Mouse (Mus musculus): ENCODE data around the gene Fut2. TPM values are rescaled to one million over a fixed set of nuclear protein-coding genes. Genes with fewer than 3 reads are reported as not detected.

The Fut2 gene
- polyA plus RNA-seq, 1 experiment from 2014 or later = 0.12 TPM

DNA sequence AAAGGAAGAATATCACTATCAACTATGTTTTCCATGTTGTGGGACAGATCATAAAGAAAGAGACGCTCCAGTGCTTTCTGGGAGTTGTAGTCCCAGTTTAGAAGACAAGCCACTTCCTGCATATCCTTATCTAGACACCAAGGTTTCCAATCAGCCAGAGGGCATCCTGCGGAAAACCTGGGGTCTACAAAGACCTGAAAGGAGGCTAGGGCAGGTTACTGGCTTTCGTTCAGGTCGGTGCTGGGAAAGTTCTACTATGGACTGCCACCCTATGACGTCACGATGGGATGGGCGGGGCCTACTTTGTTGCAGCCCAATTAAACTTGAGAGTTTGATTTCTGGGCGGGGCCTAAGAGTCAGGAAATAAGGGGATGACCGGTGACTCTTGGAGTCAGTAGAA is 44.8 kb downstream of the Fut2 start, which contains the start of gene Izumo1:
Gene Izumo1 (plus strand): TSS at position 369 of the 400 bp plus-strand sequence.
- H3K4me1 ChIP-seq = peaks cover 11% of the 10 kb centered on the region
- H3K36me3 ChIP-seq (replicated peaks) = no peaks in the 10 kb centered on the region
- no peak within 1 kb of the TSS for H3K27ac ChIP-seq
- 30% methylated on average over 9 of the region's 9 CpGs for WGBS
- no peak for DNase-seq (ENCODE audit: extremely low spot score, low spot score)
- no peaks in the 10 kb centered on the region for H3K9me3 ChIP-seq
- H3K27me3 ChIP-seq (ENCODE audit: poor library complexity, severe bottlenecking) = peaks cover 55% of the 10 kb centered on the region
- 0 out of 2 replicates have a peak within 1 kb of the TSS, but pooled peaks have one; percentile 4 for H3K4me3 ChIP-seq

- no peaks in the 10 kb centered on the region for H3K36me3 ChIP-seq (replicated peaks)
- peaks cover 57% of the 10 kb centered on the region for H3K27me3 ChIP-seq (ENCODE audit: poor library complexity, severe bottlenecking)
- DNase-seq (ENCODE audit: extremely low spot score, low spot score) = no peak
- no peak overlapping the region for H3K27ac ChIP-seq
- no peak overlapping the region for H3K4me3 ChIP-seq
- H3K4me1 ChIP-seq = peaks cover 25% of the 10 kb centered on the region
- 90% methylated on average over 5 of the region's 5 CpGs for WGBS
- H3K9me3 ChIP-seq = no peaks in the 10 kb centered on the region
Measured at GRCm38 (mm10) chr7:45619592-45619991, 46.6 kb downstream of the Fut2 start.

GRCm38 (mm10) chr7:45618316-45618715 is 47.9 kb downstream of the Fut2 start:
- no peak for DNase-seq (ENCODE audit: extremely low spot score, low spot score)
- peaks cover 63% of the 10 kb centered on the region for H3K27me3 ChIP-seq (ENCODE audit: poor library complexity, severe bottlenecking)
- 82% methylated on average over 5 of the region's 5 CpGs for WGBS

GRCm38 (mm10) chr7:45617042-45617695 is 49.0 kb downstream of the Fut2 start, which contains the start of gene Fut1:
Gene Fut1, plus strand, starts transcription at chr7:45617289.
- H3K9me3 ChIP-seq = no peaks in the 10 kb centered on the region
- no peaks in the 10 kb centered on the region for H3K36me3 ChIP-seq (replicated peaks)
- 5% methylated on average over 31 of the region's 31 CpGs for WGBS
- DNase-seq (ENCODE audit: extremely low spot score, low spot score) = no peak
- H3K27ac ChIP-seq = 0 out of 2 replicates have a peak within 1 kb of the TSS, but pooled peaks have one; percentile 40
- peak within 1 kb of the TSS; percentile 23 for H3K4me3 ChIP-seq
- H3K27me3 ChIP-seq (ENCODE audit: poor library complexity, severe bottlenecking) = peaks cover 63% of the 10 kb centered on the region
- peaks cover 25% of the 10 kb centered on the region for H3K4me1 ChIP-seq

More at GRCm38 (mm10) chr7:45618316-45618715, 47.9 kb downstream of the Fut2 start:
- H3K27ac ChIP-seq = no peak overlapping the region
- no peaks in the 10 kb centered on the region for H3K9me3 ChIP-seq
- no peak overlapping the region for H3K4me3 ChIP-seq
- no peaks in the 10 kb centered on the region for H3K36me3 ChIP-seq (replicated peaks)
- peaks cover 25% of the 10 kb centered on the region for H3K4me1 ChIP-seq

DNA sequence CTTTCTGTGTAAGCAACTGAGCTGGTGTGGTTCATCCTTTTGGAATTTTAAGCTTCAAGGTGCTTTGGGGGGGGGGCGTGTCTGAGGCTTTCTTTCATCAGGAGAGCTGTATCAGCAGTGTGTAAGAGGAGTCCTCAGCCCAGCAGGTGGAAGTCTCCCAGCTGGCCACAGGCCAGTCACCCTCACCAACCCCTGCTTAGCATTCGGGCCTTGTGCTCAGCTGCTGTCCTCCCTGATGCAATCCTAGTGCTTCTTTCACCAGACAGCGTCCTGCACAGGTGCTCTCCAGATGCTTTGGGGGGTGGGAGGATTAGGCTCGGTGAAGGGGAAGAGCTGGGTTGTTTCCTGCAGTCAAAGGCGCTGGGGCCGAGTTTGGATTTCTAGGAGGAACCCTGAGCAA is 49.9 kb downstream of the Fut2 start:
- Histone ChIP-seq H3K36me3 (replicated peaks) (no peaks in the 10 kb centered on the region), H3K27ac (no peak overlapping the region), H3K27me3 (ENCODE audit: poor library complexity, severe bottlenecking) (peaks cover 63% of the 10 kb centered on the region), H3K4me1 (peaks cover 25% of the 10 kb centered on the region), H3K9me3 (no peaks in the 10 kb centered on the region), H3K4me3 (no peak overlapping the region)
- DNase-seq (ENCODE audit: extremely low spot score, low spot score) = no peak
- WGBS = 28% methylated on average over 6 of the region's 6 CpGs

DNA sequence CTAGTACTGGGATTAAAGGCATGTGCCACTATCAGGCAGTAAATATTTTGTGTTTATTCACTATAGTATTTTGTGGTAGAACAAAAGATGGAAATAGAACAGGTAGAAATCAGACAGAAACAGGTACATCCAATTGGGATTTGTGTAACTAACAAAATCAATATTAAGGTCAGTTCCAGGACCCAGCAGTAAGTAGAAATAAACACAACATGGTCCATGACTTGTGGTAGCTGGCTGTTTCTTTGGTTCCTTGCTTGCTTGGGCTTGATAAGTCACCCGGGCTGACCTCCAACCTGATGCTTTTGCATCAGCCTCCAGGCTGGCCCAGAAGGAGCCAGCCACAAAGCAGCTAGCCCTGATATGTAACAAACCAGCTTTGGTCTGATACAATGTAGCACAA is 56.7 kb downstream of the Fut2 start:
- Histone ChIP-seq H3K4me3 (no peak overlapping the region), H3K27ac (no peak overlapping the region), H3K4me1 (no peaks in the 10 kb centered on the region), H3K9me3 (no peaks in the 10 kb centered on the region), H3K27me3 (ENCODE audit: poor library complexity, severe bottlenecking) (peaks cover 6% of the 10 kb centered on the region), H3K36me3 (replicated peaks) (no peaks in the 10 kb centered on the region)
- DNase-seq (ENCODE audit: extremely low spot score, low spot score) = no peak
- 82% methylated on average over 1 of the region's 1 CpGs for WGBS

DNA sequence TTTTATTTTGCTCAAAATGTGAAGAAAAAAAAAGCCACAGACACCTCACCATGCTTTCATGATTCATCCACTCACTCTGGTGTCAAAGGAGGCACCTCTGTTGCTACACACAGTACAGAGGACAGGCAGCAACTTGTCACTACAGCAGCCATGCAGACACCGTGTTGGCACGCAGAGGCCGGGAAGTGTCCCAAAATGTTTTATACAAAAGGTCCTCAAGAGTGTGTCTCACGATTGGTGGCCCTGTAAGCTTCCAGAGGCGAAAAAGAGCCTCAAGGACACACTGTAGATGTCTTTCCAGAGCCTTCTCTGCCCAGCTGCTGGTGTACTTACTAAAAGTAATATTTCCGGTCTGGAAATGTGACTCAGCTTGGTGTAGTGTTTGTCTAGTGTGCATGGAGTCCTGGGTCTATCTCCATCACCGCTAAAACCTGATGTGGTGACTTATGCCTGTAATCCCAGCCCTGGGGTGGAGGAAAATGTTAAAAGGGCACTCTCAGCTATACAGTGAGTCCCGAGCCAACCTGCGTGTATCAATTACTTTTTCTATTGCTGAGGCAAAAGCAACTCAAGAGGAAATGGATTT is 60.4 kb downstream of the Fut2 start:
- 85% methylated on average over 9 of the region's 9 CpGs for WGBS
- H3K27me3 ChIP-seq (ENCODE audit: poor library complexity, severe bottlenecking) = no peaks in the 10 kb centered on the region
- no peaks in the 10 kb centered on the region for H3K36me3 ChIP-seq (replicated peaks)
- no peaks in the 10 kb centered on the region for H3K9me3 ChIP-seq
- no peak for DNase-seq (ENCODE audit: extremely low spot score, low spot score)
- H3K27ac ChIP-seq = no peak overlapping the region
- H3K4me1 ChIP-seq = peaks cover 8% of the 10 kb centered on the region
- no peak overlapping the region for H3K4me3 ChIP-seq

DNA sequence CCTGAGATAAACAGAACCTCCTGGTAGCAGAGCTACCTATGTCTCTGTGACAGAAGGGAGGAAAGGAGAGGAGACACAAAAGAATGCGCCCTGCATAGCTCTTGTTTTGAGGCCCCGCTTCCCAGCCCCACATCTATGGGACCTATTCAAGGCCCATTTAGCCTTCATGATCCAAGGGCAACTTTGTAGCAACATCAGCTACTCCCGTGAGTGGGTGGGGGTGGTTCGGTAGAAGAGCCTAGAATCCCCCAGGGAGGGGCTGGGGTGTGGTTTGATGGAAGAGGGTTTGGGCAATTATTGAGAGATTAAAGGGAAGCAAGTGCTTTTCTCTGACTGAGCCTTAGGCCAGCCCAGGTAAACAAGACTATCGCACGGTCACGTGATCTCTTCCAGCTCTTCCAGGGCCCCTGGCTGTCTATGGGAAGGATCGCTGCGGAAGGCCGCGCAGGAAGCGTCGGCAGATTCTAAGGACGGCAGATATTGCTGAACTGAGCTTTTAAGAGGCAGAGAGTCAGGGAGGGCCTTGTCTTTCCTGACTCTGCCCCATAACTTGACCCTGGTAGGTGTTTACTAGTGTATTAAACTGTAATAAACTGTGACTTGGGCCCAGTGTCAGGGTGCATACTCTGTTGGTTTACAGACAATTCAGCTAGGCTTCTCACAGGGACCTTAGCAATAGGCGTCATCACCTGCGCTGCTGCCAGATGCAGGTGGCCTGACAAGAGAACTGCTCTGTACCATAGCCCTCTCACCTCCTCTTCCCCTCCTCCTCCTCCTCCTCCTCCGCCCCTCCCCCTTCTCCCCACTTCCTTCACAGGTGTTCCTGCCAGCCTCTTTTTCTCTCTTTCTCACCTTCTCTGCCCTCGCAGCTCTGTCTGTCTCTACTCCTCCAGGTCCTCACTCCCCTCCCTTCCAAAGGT is 67.0 kb downstream of the Fut2 start:
- no peak for DNase-seq (ENCODE audit: extremely low spot score, low spot score)
- no peaks in the 10 kb centered on the region for H3K27me3 ChIP-seq (ENCODE audit: poor library complexity, severe bottlenecking)
- peaks cover 17% of the 10 kb centered on the region for H3K4me1 ChIP-seq
- no peak overlapping the region for H3K27ac ChIP-seq
- no peak overlapping the region for H3K4me3 ChIP-seq
- H3K36me3 ChIP-seq (replicated peaks) = no peaks in the 10 kb centered on the region
- WGBS = 54% methylated on average over 18 of the region's 18 CpGs
- H3K9me3 ChIP-seq = no peaks in the 10 kb centered on the region

Other genes with a start within 250 kb of the Fut2 start
- not detected in 2 replicates for gene Lhb, start 245.6 kb downstream of the Fut2 start, polyA plus RNA-seq (2016; fragmentation: Nextera tagmentation; extraction: Ambion mirVana)
- 39.0 and 41.6 TPM in 2 replicates for gene Gys1, start 231.6 kb downstream of the Fut2 start, polyA plus RNA-seq (2016; fragmentation: Nextera tagmentation; extraction: Ambion mirVana)
- gene Ruvbl2, start 228.3 kb downstream of the Fut2 start, polyA plus RNA-seq (2016; fragmentation: Nextera tagmentation; extraction: Ambion mirVana) = 235 and 237 TPM in 2 replicates
- gene Ftl1, start 206.5 kb downstream of the Fut2 start, polyA plus RNA-seq (2016; fragmentation: Nextera tagmentation; extraction: Ambion mirVana) = 5,105 and 5,277 TPM in 2 replicates
- 247 and 254 TPM in 2 replicates for gene Bax, start 199.5 kb downstream of the Fut2 start, polyA plus RNA-seq (2016; fragmentation: Nextera tagmentation; extraction: Ambion mirVana)
- 0.12 and 0.20 TPM in 2 replicates for gene Tulp2, start 184.5 kb downstream of the Fut2 start, polyA plus RNA-seq (2016; fragmentation: Nextera tagmentation; extraction: Ambion mirVana)
- not detected in 2 replicates for gene Gm45808, start 179.6 kb downstream of the Fut2 start, polyA plus RNA-seq (2016; fragmentation: Nextera tagmentation; extraction: Ambion mirVana)
- 6.4 and 7.2 TPM in 2 replicates for gene Dhdh, start 177.6 kb downstream of the Fut2 start, polyA plus RNA-seq (2016; fragmentation: Nextera tagmentation; extraction: Ambion mirVana)
- 99.3 and 106 TPM in 2 replicates for gene Nucb1, start 156.0 kb downstream of the Fut2 start, polyA plus RNA-seq (2016; fragmentation: Nextera tagmentation; extraction: Ambion mirVana)
- gene Ppp1r15a, start 140.1 kb downstream of the Fut2 start, polyA plus RNA-seq (2016; fragmentation: Nextera tagmentation; extraction: Ambion mirVana) = 16.4 and 17.7 TPM in 2 replicates
- gene Plekha4, start 140.1 kb downstream of the Fut2 start, polyA plus RNA-seq (2016; fragmentation: Nextera tagmentation; extraction: Ambion mirVana) = 1.1 and 1.2 TPM in 2 replicates
- 0.39 and 0.63 TPM in 2 replicates for gene Hsd17b14, start 111.5 kb downstream of the Fut2 start, polyA plus RNA-seq (2016; fragmentation: Nextera tagmentation; extraction: Ambion mirVana)
- gene Bcat2, start 96.2 kb downstream of the Fut2 start, polyA plus RNA-seq (2016; fragmentation: Nextera tagmentation; extraction: Ambion mirVana) = 38.2 and 39.1 TPM in 2 replicates
- not detected in 2 replicates for gene Fgf21, start 50.9 kb downstream of the Fut2 start, polyA plus RNA-seq (2016; fragmentation: Nextera tagmentation; extraction: Ambion mirVana)
- 0.07 TPM in 1 of 2 replicates, not detected in the other for gene Fut1, start 49.1 kb downstream of the Fut2 start, polyA plus RNA-seq (2016; fragmentation: Nextera tagmentation; extraction: Ambion mirVana)
- gene Izumo1, start 44.6 kb downstream of the Fut2 start, polyA plus RNA-seq (2016; fragmentation: Nextera tagmentation; extraction: Ambion mirVana) = 0.25 TPM in 1 of 2 replicates, not detected in the other
- 4.5 and 4.7 TPM in 2 replicates for gene Rasip1, start 38.9 kb downstream of the Fut2 start, polyA plus RNA-seq (2016; fragmentation: Nextera tagmentation; extraction: Ambion mirVana)
- gene Mamstr, start 26.4 kb downstream of the Fut2 start, polyA plus RNA-seq (2016; fragmentation: Nextera tagmentation; extraction: Ambion mirVana) = 1.7 and 3.1 TPM in 2 replicates
- gene Ntn5, start 17.6 kb upstream of the Fut2 start, polyA plus RNA-seq (2016; fragmentation: Nextera tagmentation; extraction: Ambion mirVana) = 0.38 and 0.63 TPM in 2 replicates
- gene Sec1, start 28.0 kb upstream of the Fut2 start, polyA plus RNA-seq (2016; fragmentation: Nextera tagmentation; extraction: Ambion mirVana) = 0.78 and 1.1 TPM in 2 replicates
- gene Car11, start 33.4 kb upstream of the Fut2 start, polyA plus RNA-seq (2016; fragmentation: Nextera tagmentation; extraction: Ambion mirVana) = 2.5 and 3.2 TPM in 2 replicates
- gene Dbp, start 38.7 kb upstream of the Fut2 start, polyA plus RNA-seq (2016; fragmentation: Nextera tagmentation; extraction: Ambion mirVana) = 2.6 and 2.7 TPM in 2 replicates
- 1,181 and 1,186 TPM in 2 replicates for gene Rpl18, start 49.1 kb upstream of the Fut2 start, polyA plus RNA-seq (2016; fragmentation: Nextera tagmentation; extraction: Ambion mirVana)
- gene Sphk2, start 51.6 kb upstream of the Fut2 start, polyA plus RNA-seq (2016; fragmentation: Nextera tagmentation; extraction: Ambion mirVana) = 34.0 and 36.6 TPM in 2 replicates
- 2.6 and 3.3 TPM in 2 replicates for gene Fam83e, start 54.8 kb upstream of the Fut2 start, polyA plus RNA-seq (2016; fragmentation: Nextera tagmentation; extraction: Ambion mirVana)
- 0.50 TPM in 1 of 2 replicates, not detected in the other for gene Spaca4, start 59.4 kb upstream of the Fut2 start, polyA plus RNA-seq (2016; fragmentation: Nextera tagmentation; extraction: Ambion mirVana)
- 1.7 and 2.7 TPM in 2 replicates for gene Lmtk3, start 117.3 kb upstream of the Fut2 start, polyA plus RNA-seq (2016; fragmentation: Nextera tagmentation; extraction: Ambion mirVana)
- gene Sult2b1, start 118.3 kb upstream of the Fut2 start, polyA plus RNA-seq (2016; fragmentation: Nextera tagmentation; extraction: Ambion mirVana) = 1.6 and 2.3 TPM in 2 replicates
- gene Cyth2, start 148.2 kb upstream of the Fut2 start, polyA plus RNA-seq (2016; fragmentation: Nextera tagmentation; extraction: Ambion mirVana) = 132 and 136 TPM in 2 replicates
- gene Kcnj14, start 158.4 kb upstream of the Fut2 start, polyA plus RNA-seq (2016; fragmentation: Nextera tagmentation; extraction: Ambion mirVana) = 0.76 and 0.78 TPM in 2 replicates
- 132 and 137 TPM in 2 replicates for gene Grwd1, start 164.6 kb upstream of the Fut2 start, polyA plus RNA-seq (2016; fragmentation: Nextera tagmentation; extraction: Ambion mirVana)
- gene Kdelr1, start 206.4 kb upstream of the Fut2 start, polyA plus RNA-seq (2016; fragmentation: Nextera tagmentation; extraction: Ambion mirVana) = 34.1 and 37.0 TPM in 2 replicates
- 0.09 TPM in 2 replicates for gene Grin2d, start 212.0 kb upstream of the Fut2 start, polyA plus RNA-seq (2016; fragmentation: Nextera tagmentation; extraction: Ambion mirVana)
- 1.3 and 1.9 TPM in 2 replicates for gene Syngr4, start 230.3 kb upstream of the Fut2 start, polyA plus RNA-seq (2016; fragmentation: Nextera tagmentation; extraction: Ambion mirVana)
- gene Tmem143, start 230.5 kb upstream of the Fut2 start, polyA plus RNA-seq (2016; fragmentation: Nextera tagmentation; extraction: Ambion mirVana) = 4.2 and 4.8 TPM in 2 replicates